Mouse (Mus musculus) c-Kit-positive CD71-negative TER-119-negative erythroid progenitor cells, embryonic 14.5 days (primary cell): ENCODE measurements at regions not wholly inside any gene's neighbourhood (a gene's known extent, or its start where the extent isn't known, plus 50 kb on each side); places are given as distances from the start of the nearest gene placed in this dataset.
"Not testable (repeated sequence)": the region's sequence is repeated elsewhere in the genome, so short reads cannot be mapped to it uniquely, and the experiment has no call there.

Experiments
- DNase-seq: peaks from one replicate; pipeline ENCODE4 v3.0.0-alpha.2; 2013; ENCODE audit warnings: low read depth

DNA sequence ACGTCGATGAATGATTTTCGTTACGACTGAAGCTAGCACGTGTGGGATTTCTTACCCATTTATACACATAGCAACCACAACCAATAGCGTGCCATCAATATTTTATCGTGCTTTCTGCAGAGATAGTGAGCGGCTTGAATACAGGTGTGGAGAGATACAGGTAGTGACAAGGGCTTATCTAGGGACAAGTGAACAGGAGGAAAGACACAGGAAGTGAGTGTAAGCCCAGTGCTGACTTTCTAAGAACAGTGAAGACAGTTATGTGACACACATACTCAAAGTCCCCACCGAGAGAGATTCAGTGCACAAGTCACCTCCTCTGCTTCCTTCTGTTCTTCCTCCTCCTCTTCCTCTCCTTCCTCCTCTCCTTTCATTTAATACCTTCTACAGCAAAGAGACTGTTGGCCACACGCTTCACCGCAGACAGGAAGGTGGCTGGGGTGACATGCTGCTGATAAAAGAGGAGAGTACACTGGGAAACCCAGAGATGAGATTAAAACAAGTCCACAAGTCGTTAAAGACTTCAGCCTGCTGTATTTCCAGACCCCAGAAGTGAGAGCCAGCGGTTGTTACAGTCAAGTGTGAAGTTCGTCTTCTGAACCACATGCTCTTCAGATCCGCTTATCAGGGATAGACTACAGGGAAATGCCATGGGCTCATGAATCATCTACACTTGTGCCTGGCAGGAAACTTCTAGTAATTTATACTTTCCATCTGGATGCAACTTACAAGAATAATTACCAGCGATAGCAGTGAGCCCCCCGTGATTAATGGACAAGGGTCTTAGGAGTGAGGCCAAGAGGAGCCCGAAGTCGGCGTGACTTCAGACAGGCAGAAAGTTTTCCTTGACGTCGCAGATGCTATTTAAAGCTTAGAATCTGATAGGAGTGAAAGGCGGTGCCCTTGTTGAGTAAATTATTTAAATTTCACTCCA, 180.5 kb downstream of the Gxylt1 start:
- peak; percentile 32 for DNase-seq

DNA sequence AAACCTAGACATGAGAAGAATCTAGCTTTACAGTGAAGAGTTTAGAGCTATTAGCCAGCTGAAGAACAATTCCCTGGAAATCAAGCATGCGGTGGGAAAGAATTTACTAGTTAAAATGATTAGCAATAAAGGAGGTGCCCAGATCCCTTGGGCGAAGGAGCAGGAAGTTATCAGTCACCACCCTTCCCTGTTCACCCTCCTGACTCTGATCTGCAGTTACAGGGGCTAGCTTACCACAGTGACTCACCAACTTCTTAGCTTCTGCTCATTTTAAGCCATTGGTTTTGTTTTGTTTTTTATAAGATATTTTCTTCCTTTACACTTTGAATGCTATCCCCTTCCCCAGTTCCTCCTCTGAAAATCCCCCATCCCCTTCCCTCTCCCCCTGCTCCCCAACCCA, 183.6 kb downstream of the Gxylt1 start:
- DNase-seq = no peak

DNA sequence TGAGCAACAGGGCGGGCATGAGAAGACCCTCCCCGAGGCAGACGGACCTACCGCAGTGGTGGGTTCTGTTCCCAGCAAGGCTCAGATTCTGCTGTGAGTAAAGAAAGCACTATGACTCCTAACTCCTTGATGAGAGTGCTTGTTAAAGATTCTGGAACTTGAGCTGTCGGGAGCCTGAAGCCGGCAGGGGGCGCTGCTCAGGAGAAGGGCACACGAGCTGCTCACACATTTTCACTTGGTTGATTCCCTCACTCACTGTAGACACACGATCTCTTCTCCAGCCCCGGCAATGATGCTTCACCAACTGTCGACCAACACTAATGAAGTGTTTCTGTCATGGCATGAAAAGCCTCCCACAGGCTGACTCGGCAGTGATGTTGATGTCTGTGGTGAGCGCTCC, 185.6 kb downstream of the Gxylt1 start:
- DNase-seq = peak; percentile 48

DNA sequence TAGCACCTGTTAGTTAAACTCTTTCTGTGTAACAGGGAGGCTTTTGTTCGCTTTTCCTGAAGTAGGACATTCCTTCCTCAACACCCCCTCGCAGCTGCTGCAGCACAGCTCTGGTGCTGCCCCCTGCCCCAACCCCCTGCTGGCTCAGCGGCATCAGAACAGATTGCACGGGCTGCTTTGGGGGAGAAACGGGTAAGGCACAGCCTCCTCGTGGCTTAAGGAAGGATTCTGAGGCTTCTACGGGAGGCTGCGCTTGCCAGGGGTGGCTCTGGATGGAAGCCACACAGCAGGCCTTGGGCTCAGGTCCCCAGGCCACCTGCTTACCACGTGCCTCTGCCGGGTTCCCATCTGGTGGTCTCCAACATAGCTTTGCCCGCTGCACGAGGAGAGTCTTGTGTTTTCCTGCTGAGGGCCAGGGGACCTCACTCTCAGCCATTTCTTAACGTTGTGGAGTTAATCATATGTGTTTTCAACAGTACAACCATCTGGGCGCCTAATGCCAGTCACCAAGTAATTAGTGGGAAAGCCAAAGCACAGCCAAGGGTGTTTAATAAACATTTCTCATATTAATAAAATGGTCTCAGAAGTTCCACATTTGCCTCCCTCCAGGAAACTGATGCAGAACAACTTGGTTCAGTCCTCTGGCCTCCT, 189.9 kb downstream of the Gxylt1 start:
- no peak for DNase-seq

DNA sequence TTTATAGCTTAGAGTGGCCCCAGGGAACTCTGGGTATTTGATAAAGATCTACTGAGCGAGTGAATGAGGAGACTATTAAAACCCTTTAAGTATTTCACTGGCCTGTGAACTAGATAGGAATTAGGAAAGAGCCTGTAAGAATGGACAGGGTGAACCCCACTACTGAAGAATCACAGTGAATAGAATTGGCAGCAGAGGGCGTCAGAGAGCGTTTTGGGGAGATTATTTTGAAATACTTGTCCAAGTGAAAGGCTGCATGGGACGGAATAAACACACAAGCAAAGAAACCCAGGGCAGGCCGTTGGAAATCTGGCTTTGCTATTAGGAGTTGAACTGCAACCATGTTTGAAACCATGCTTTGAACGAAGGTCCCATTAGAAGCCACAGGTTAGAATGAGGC, 200.9 kb downstream of the Gxylt1 start:
- no peak for DNase-seq

DNA sequence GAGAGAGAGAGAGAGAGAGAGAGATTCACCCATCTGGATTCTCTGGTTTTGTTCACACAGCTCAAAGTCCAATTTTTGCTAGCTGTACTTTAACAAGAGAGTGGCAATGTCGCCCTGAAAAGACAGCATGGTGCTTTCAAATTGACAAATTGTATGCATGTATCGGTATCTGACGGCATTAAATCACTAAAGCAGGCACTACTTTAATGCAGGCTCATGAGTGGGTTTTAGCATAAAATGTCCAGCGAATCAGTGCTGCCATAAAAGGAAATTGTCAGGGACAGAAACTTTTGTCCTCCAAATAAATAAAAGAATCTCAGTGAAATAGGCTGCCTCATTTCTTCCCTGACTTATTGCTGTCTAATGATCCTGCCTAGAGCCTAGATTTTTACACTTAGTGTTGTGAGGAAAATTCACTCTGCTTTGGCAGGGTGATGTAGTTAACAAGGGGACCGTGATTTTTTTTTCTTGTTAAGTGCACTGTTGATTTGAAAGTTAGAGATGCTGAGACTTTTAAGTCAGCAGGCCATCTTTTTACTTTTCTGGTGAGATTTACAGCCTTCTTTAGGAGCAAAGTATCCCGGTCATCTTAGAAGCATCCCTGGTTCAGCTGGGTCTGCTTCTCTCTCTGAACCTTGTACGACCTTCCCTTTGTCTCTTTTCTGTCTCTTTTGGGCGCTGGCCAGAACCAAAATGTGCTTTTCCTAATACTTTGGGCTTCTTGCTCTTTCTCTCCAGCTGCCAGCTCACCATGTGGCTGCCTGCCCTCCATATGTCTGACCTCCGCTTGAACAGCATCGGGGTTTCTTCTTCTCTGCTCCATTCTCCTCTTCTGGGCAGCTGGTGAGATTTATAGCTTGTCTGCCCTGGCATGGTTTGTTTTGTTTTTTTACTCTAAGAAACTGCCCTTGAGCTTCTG, 212.5 kb downstream of the Gxylt1 start:
- no peak for DNase-seq

DNA sequence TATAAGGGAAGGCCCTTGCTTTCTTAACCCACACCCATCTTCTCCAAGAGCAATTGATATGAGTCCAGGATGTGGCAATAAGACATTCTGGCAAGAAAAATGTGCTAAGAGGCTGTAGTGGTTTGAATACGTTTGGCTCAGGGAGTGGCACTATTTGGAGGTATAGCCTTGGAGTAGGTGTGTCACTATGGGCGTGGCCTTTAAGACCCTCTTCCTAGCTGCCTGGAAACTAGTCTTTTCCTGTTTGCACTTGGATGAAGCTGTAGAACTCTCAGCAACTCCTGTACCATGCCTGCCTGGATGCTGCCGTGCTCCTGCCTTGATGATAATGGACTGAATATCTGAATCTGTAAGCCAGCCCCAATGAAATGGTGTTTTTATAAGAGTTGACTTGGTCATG, 221.5 kb downstream of the Gxylt1 start:
- DNase-seq = no peak

DNA sequence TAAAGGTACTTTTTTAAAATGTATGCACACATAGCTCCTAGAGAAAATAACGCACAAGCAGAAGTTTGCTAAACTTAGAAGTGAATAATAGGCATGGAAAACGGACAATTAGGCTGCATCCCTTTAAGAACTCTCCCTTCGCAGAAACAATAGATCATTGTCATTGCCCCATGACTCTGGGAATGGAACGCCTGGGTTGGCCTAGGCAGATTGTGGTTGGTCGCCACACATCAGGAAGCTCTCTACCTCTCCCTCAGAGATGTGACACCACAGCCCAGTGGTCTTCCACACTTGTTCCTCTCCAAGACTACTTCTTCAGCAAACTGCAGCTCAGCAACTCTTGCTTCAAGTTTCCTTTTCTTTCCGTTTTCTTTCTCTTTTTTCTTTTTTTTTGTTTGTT, 247.8 kb downstream of the Gxylt1 start:
- DNase-seq = no peak

DNA sequence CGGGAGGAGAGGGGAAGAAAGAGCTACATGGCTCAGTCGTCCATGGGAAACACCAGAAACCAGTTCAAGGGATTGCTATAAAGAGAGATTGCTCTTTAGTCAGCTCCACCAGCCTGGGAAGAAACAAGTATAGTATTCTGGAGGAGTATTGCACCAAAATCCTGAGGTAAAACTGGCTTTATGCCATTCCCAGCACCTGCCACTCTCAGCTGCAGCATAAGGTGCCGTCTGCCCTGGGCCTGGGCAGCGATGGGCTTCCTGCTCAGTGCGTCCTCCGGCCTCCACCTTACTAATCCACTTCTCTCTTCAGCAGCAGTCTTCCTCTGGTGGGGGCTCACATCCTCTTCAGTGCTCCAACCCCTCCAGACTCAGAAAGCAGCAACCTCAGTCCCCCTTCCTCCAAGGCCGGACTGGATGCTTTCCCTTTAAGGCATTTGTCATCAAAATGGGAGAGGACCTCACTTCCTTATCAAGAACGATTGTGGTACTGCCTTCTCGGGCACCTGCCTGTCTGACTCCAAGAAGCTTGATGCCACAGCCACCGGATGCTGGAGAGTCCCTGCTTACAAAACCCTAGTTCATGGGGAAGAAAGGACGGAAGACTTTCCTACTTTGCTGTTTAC, 248.4 kb downstream of the Gxylt1 start:
- DNase-seq = no peak

DNA sequence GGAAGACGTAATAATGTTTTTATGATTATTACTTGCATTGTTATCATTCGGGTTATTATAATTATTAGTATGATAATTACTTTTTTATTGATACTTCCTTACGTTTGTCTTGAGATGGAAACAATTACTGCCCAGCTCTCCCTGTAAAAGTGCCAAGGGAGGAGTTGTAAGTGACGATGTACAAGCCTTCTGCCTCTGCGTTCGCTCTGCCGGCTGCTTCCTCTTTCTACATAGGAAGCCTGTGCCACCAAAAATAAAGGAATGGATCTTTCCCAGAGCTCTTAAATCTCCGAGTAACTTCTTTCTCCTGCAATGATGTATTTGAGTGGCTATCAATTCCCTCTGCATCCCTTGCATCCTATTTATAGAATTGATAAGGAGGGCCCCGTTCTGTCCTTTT, 249.2 kb downstream of the Gxylt1 start:
- DNase-seq = no peak

DNA sequence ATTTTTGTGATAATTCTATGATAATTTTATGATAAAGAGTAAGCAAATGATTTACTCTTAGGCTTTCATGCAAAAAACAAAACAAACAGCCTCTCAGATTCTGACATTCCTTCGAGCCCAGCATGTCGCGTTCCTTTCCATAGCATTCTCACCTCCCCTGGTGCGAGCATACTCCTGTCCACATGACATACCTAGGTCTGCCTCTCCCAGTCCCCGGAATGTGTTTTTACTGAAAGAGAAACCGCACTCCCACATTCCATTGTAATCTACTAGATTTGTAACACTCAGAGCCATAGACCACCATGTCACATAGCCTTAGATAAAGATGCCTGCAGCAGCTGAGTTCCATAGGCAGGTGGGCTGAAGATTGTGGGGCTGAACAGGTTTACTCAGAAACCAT, 250.8 kb downstream of the Gxylt1 start:
- no peak for DNase-seq

DNA sequence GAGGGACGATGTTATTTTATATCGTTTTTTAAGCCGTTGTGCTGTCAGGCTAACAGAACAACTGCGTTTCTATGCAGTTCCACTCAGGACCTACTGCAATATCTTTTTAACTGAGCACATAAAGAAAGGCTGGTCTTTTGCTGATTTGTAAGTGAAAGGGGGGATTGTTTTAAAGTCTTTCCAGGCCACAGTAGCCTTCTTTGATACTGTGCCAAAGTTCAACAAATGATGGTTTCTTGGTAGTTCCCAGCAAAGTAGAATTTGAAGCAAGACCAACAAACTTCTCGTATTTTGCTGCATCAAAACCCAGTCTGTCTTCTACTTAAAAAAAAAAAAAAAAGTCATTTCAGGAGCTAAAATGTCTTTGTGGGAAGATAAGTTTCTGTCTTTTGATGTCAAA, 263.8 kb downstream of the Gxylt1 start:
- DNase-seq = no peak

DNA sequence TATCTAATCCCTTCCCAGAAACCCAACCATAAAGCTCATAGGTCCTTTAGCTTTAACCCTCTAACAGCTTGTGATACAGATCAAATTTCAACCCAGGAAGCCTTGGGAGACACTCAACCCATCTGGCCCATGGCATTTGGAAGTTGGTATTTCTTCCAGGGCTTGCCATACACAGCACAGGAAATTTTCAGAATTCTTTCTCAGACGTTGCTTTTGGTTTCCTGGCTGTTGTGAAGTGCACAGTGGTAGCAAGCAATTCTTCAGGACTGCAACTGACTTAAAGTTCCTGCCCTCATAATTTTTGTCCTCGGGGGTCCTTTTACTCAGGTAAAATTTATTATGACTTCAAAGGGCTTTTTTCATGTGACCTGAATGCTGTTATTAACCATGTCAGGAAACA, 264.4 kb downstream of the Gxylt1 start:
- DNase-seq = no peak

DNA sequence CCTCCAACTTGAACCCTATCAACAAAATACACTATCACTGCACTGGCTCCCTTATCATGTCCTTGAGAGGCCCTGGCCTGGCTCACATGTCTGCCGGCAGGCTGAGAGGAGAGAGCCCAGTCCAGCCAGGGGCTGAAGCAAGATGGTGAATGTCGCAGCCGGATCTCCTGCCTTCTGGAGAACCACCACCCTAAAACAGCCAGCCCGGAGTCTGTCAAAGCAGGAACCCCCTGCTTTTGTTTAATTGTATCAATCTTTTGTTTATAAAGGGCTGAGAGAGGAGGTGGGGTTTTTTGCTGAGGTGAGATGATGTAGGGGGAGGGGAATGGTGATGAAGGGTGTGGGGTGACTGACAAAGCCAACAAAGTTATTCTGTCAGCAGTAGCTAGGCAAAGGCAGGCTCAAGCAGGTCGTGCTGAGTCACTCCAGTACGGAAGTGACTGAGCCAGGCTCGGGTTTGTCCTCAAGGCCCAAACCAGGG, 269.2 kb downstream of the Gxylt1 start:
- no peak for DNase-seq

DNA sequence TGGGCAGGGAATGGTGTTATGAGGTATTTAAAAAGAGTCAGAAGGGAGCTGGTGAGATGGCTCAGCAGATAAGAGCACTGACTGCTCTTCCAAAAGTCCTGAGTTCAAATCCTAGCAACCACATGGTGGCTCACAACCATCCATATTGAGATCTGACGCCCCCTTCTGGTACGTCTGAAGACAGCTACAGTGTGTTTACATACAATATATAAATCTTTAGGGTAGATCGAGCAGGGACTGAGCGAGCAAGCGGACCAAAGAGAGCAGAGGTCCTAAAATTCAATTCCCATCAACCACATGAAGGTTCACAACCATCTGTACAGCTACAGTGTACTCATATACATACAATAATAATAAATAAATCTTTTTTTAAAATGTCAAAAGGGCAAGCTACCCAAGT, 269.8 kb downstream of the Gxylt1 start:
- not testable (repeated sequence) for DNase-seq

DNA sequence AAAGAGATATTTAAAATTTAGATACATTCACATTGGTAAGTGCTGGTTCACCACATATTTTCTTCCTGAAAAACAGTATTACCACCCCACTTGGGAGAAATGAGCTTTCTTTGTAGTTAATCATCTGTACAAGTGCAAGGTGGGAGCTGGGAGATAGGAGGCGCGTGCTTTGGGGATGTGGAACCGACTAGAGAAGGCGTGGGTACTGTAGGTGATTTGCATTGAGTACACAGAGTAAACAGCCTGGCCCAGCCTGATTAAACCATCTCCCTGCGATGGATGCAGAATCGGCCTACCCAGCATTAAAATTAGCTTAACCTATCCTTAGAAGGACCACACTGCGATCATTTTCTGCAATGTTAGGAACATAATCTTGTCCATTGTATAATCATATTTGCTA, 270.4 kb downstream of the Gxylt1 start:
- DNase-seq = no peak

DNA sequence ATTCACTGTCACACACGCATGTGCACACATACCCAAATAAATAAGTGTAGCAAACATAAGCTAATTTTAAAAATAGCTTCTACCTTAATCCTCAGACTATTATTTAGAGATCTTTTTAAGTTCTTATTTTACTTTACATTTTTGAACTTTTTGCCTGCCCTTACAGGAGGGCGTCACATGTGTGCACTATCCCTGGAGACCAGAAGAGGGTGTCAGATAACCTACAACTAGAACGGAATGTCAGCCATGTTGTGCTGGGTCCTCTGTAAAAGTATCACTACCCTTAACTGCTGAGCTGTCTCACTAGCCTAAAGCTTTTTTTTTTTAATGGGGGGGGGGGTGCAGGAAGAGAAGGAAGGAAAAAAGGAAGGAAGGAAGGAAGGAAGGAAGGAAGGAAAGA, 271.7 kb downstream of the Gxylt1 start:
- no peak for DNase-seq

DNA sequence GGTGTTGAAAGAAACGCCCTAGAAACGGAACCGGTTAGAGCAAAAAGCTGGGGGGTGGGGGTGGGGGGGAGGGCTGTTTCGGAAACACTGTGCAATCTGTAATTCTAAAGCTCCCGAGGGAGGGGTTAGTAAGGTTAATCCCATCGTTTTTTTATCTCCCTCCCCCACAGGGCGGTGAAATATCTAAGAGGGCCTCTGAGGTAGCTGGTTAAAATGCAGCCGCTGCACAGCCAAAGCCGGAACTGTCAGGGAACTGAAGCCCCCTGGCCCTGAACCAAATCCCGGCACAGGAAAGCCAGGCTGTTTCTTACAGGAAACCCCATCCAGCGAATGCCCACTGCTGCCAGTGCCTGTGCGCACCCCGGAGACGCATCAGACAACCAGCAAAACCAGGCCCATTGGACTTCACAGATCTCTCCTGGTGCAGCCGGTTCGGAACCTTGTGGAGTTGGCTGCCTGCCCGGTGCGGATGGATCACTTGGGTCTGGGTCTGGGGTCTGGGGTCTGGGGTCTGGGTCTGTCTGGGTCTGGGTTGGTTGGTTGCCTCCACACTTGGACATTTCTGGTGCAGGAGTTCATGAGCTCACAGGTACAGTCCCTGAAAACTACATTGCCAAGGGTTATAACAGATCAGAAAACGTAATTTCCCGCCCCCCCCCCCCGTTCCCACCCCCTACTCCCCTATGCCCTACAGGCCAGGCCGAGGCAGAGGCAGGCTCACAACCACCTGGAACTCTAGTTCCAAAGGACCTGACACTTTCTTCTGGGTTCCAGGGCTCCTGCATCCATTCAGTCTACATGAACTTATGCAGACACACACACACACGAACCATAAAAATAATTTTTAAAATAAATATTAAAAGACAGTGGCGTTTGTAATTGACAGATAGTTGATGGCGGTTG, 272.7 kb downstream of the Gxylt1 start:
- DNase-seq = no peak

DNA sequence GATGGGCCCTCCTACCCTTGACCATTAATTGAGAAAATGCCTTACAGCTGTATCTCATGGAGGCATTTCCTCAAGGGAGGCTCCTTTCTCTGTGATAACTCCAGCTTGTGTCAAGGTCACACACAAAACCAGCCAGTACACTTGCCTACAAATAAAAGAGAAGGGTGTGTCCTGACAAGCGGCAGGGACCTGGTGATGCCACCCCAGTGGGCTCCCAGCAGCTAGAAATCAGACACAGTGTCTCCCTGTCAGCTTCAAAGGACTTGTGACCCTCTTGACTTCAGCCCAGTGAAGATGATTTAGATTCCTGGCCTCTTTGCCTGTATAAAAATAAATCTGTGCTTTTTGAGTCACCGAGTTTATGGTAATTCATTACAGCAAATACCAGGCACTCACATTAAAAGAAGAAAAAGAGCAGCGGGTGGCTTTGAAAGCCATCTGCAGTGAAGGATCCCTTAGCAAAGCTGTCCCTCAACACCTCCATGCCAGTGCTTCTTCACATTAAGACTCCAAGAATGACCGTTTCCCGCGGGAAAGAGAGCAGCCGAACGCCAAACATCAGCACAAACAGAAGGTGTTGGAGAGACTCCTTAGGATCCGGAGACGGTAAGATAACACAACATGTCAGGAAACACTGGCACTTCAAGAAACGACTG, 273.5 kb downstream of the Gxylt1 start:
- DNase-seq = no peak

DNA sequence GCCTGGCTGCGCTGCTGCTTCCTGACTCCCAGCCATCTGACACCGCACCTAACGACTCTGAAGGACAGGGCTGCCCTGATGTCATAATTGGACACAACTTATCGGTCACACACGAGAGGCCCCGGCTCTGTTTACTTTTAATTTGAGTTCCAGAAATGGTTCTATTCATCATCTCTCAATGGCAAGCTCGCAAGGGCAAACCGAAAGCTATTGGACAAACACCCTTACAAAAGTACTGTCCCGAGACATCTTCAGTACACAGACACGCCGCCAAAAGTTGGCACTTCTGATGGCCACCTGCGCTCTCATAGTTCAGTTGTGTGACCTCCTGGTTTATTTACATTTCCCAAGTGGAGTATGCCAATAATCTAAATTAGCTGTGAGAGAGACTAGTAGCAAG, 274.9 kb downstream of the Gxylt1 start:
- DNase-seq = no peak
